Mouse (Mus musculus) liver, adult 2 months (tissue): Measurements from ENCODE around the gene Fam13a. TPM values are rescaled to one million over a fixed set of nuclear protein-coding genes. Genes with fewer than 3 reads are reported as not detected.

Source experiments
- DNase-seq: peaks from one replicate; pipeline ENCODE4 v3.0.0-alpha.2; 2011; ENCODE audit warnings: low read depth, low spot score; ENCODE audit errors: extremely low read depth
- H3K27ac ChIP-seq: fragments of 200-500 bp; replicated peaks from 2 replicates; pipeline ENCODE4 v1.5.1; 2012; ENCODE audit warnings: low read depth, mild to moderate bottlenecking, control low read depth, inconsistent platforms, low read length; ENCODE audit not compliant: insufficient read depth
- H3K27me3 ChIP-seq: fragments of 200-500 bp; 2 replicates; pipeline ENCODE4 v1.6.1; 2012; ENCODE audit warnings: mild to moderate bottlenecking, moderate library complexity, low read length, inconsistent platforms; ENCODE audit not compliant: control insufficient read depth, insufficient read depth
- H3K36me3 ChIP-seq: fragments of 200-500 bp; 2 replicates; pipeline ENCODE4 v1.6.1; 2012; ENCODE audit warnings: low read length, inconsistent platforms; ENCODE audit not compliant: control insufficient read depth, insufficient read depth
- H3K4me1 ChIP-seq: fragments of 200-500 bp; 2 replicates; pipeline ENCODE4 v1.6.1; 2011; ENCODE audit warnings: low read length; ENCODE audit not compliant: control insufficient read depth, insufficient read depth
- H3K4me3 ChIP-seq: fragments of 200-500 bp; 2 replicates; pipeline ENCODE4 v1.5.1; 2011; ENCODE audit warnings: low read depth, mild to moderate bottlenecking, control low read depth, low read length, moderate library complexity; ENCODE audit not compliant: insufficient read depth
- H3K79me2 ChIP-seq: fragments of 200-500 bp; 2 replicates; pipeline ENCODE4 v1.6.1; 2012; ENCODE audit warnings: inconsistent platforms, mild to moderate bottlenecking, low read length, moderate library complexity; ENCODE audit not compliant: control insufficient read depth, insufficient read depth
- H3K9ac ChIP-seq: fragments of 200-500 bp; 2 replicates; pipeline ENCODE4 v1.6.1; 2012; ENCODE audit warnings: low read depth, mild to moderate bottlenecking, control low read depth, inconsistent platforms, low read length
- CTCF ChIP-seq: fragments of 200-500 bp; IDR thresholded peaks from 2 replicates; pipeline ENCODE4 v1.5.1; 2011; ENCODE audit warnings: low read depth, low read length, control low read depth
- POLR2A ChIP-seq: fragments of 200-500 bp; IDR thresholded peaks from 2 replicates; pipeline ENCODE4 v1.6.1; 2011; ENCODE audit warnings: low read length, control low read depth; ENCODE audit not compliant: insufficient read depth; ENCODE audit errors: extremely low read depth
- whole genome bisulfite sequencing: fragments of 180-500 bp; shearing (Covaris S2); methylation state at CpG from one replicate; pipeline ENCODE4 v1.1.7; 2018; 5-methylcytosine and 5-hydroxymethylcytosine counted together
- polyA plus RNA-seq: library from polyadenylated mRNA; depleted of rRNA; stranded (reverse); fragments of >200 nt; gene quantifications from 2 replicates; pipeline ENCODE4 v1.2.3, GENCODE M21; 2012
- total RNA-seq: library from RNA; depleted of rRNA; stranded (reverse); fragments of >200 nt; gene quantifications from 2 replicates; pipeline ENCODE4 v1.2.3, GENCODE M21; 2014

Fam13a gene
- total and polyA plus RNA-seq, 2 experiments: 3.4 to 42.5 TPM

GRCm38 (mm10) chr6:58904551-58904950 is 119.8 kb downstream of the Fam13a start:
- no peak overlapping the region for H3K9ac ChIP-seq
- H3K4me1 ChIP-seq: peaks cover 2% of the 10 kb centered on the region
- H3K27me3 ChIP-seq: no peaks in the 10 kb centered on the region
- DNase-seq: no peak
- no peak overlapping the region for H3K27ac ChIP-seq
- H3K36me3 ChIP-seq: peaks cover 2% of the 10 kb centered on the region; the same call in 1 of the 2 replicates
- no peaks in the 10 kb centered on the region for H3K79me2 ChIP-seq
- H3K4me3 ChIP-seq: no peak overlapping the region
- 90% methylated on average over 3 of the region's 3 CpGs for WGBS
- TF ChIP-seq POLR2A (no peak), CTCF (no peak)

GRCm38 (mm10) chr6:58903171-58903570 is 121.2 kb downstream of the Fam13a start:
- DNase-seq: no peak
- TF ChIP-seq CTCF (no peak), POLR2A (no peak)
- no peak overlapping the region for H3K9ac ChIP-seq
- no peak overlapping the region for H3K4me3 ChIP-seq
- H3K36me3 ChIP-seq: peaks cover 3% of the 10 kb centered on the region
- H3K27ac ChIP-seq: no peak overlapping the region
- 81% methylated on average over 8 of the region's 8 CpGs for WGBS
- no peaks in the 10 kb centered on the region for H3K27me3 ChIP-seq
- peaks cover 2% of the 10 kb centered on the region for H3K4me1 ChIP-seq
- no peaks in the 10 kb centered on the region for H3K79me2 ChIP-seq

- peaks cover 11% of the 10 kb centered on the region for H3K36me3 ChIP-seq
- H3K4me1 ChIP-seq: peaks cover 2% of the 10 kb centered on the region
- H3K79me2 ChIP-seq: no peaks in the 10 kb centered on the region
- H3K4me3 ChIP-seq: no peak overlapping the region
- no peak overlapping the region for H3K27ac ChIP-seq
- WGBS: 33% methylated on average over 7 of the region's 7 CpGs
- TF ChIP-seq CTCF (no peak), POLR2A (no peak)
- no peaks in the 10 kb centered on the region for H3K27me3 ChIP-seq
- no peak overlapping the region for H3K9ac ChIP-seq
- peak; percentile 28 for DNase-seq
These were observed 123.8 kb downstream of the Fam13a start for GRCm38 (mm10) chr6:58900536-58900935.

DNA sequence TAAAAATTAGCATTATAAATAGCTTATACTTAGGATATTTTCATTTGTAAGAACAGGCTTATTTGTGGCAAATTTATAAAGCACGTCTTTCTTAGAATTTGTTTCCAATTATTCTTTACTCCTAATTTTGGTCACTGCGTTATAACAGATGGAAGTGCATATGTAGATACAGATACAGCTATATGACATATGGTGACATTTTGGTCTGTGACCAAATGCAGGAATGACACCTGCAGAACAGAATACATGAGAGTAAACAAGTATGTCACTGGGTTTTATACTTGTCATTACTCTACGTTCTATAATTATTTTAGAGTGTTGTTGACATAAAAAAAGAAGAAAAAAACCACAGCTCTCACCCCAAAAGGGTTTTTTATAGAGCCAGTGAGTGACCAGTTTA is 125.3 kb downstream of the Fam13a start:
- H3K27ac ChIP-seq: no peak overlapping the region
- 94% methylated on average over 3 of the region's 3 CpGs for WGBS
- no peak overlapping the region for H3K9ac ChIP-seq
- DNase-seq: no peak
- H3K4me3 ChIP-seq: no peak overlapping the region
- H3K79me2 ChIP-seq: no peaks in the 10 kb centered on the region
- TF ChIP-seq CTCF (no peak), POLR2A (no peak)
- peaks cover 18% of the 10 kb centered on the region for H3K36me3 ChIP-seq
- no peaks in the 10 kb centered on the region for H3K27me3 ChIP-seq
- peaks cover 2% of the 10 kb centered on the region for H3K4me1 ChIP-seq

DNA sequence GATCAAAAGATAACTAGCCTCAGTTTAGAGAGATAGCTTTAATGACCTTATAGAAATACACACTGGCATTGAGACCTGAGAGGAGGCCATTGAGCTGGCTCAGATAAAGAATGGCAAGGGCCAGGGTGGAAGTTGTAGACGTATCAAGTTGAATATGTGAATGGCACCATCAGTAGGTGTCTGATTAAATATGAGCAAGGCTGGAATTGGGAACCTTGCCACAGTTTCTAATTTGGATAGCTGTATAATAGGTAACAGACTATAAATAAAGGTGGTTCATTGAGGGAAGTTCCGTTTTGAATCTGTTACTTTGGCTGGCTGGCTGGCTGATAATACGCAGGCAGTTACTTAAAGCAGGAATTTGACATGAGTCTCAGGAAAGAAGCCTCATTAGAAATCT is 127.7 kb downstream of the Fam13a start:
- H3K27me3 ChIP-seq: no peaks in the 10 kb centered on the region
- H3K36me3 ChIP-seq: peaks cover 27% of the 10 kb centered on the region
- H3K27ac ChIP-seq: no peak overlapping the region
- H3K4me3 ChIP-seq: no peak overlapping the region
- 84% methylated on average over 3 of the region's 3 CpGs for WGBS
- TF ChIP-seq POLR2A: no peak
- no peak for TF ChIP-seq CTCF
- no peak for DNase-seq
- no peak overlapping the region for H3K9ac ChIP-seq
- peaks cover 2% of the 10 kb centered on the region for H3K4me1 ChIP-seq
- no peaks in the 10 kb centered on the region for H3K79me2 ChIP-seq

DNA sequence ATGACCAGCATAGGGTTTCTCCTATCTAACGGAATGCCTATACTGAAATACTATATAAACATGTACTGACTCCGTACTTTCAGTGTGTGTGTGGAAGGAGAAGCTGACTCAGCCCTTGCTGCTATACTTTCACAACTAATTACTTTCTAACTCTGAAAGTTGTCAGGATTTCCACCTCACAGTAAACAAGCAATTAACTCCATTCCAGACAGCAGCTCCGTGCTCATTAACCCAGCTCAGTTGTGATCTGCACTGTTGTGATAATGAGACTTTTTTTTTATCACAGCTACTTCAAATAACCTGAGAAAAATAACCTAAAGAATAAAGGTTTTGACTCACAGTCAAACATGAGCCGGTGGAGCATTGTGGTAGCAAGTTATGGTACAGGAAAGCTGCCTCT is 129.4 kb downstream of the Fam13a start:
- Histone ChIP-seq H3K27me3 (no peaks in the 10 kb centered on the region), H3K79me2 (no peaks in the 10 kb centered on the region), H3K4me1 (no peaks in the 10 kb centered on the region), H3K36me3 (peaks cover 39% of the 10 kb centered on the region), H3K4me3 (no peak overlapping the region), H3K27ac (no peak overlapping the region), H3K9ac (no peak overlapping the region)
- no peak for TF ChIP-seq POLR2A
- WGBS: 94% methylated on average over 4 of the region's 4 CpGs
- no peak for DNase-seq
